In the genomic region with DNA sequence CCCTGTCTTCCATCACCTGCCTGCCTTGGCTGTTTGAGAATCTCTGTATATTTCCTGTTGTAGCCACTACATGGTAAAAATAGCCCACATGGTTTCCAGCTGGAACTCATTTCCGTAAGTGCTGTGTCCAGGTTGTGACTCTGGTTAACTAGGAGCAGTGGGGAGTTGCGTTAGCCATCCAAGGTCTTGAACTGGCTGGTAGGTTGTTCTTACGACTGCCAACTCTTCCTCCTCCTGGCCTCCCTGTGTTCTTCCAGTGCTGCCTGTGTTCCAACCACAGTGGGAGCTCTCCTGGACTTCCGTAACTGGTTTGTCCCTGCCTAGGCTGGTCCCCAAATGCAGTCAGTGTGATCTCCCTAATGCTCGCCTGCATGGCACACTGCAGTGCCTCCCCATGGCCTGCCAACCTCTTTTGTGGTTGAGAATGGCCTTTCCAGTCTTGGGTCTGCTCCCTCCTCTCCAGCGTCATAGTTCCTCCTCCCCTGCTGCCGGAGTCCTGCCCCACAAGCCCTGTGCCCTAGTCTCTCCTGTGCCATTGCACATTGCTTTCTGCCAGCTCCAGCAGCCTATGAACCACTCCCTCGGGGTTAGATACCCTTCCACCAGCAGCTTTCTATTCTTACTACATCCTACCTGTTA, we compare ENCODE assay signal across 10 mouse cellular contexts.
DNase-seq lines count a peak whose midpoint lies in the region; ATAC-seq and TF ChIP-seq lines count a peak whose summit lies in the region.
"Had no signal": no experiment of that assay in that cellular context is flagged by ENCODE, and none has a peak within 500 bp of the region (broad histone marks: within the 10 kb centered on the region; RNA-seq: fewer than 3 reads in every experiment).

No protein-coding gene starts in this region.

- no peak for ATAC-seq in midbrain, embryonic 12.5 days (ENCODE audit: low FRiP score, low read depth)
- ATAC-seq in midbrain, embryonic 15.5 days (replicated peaks): no peak
- ATAC-seq in heart, embryonic 16.5 days (replicated peaks; ENCODE audit: extremely low read depth, insufficient read depth, low FRiP score): no peak; the same call in 1 of the 2 replicates
- peak; percentile 81 for ATAC-seq in stomach, postnatal 0 days (ENCODE audit: low FRiP score, low TSS enrichment)
- ATAC-seq in intestine, embryonic 15.5 days: no peak

- no peak overlapping the region for H3K9ac ChIP-seq in midbrain, embryonic 12.5 days (replicated peaks)
- H3K9ac ChIP-seq in midbrain, embryonic 15.5 days: no peak overlapping the region
- no peak overlapping the region for H3K9ac ChIP-seq in heart, embryonic 16.5 days (ENCODE audit: low read length)
- H3K9ac ChIP-seq in stomach, postnatal 0 days (ENCODE audit: low read length): no peak overlapping the region
- no peak overlapping the region for H3K9ac ChIP-seq in intestine, embryonic 15.5 days
- H3K9ac ChIP-seq: neural tube, embryonic 12.5 days had no signal

- H3K27ac ChIP-seq in gastrocnemius, adult 2 months: peak overlapping the region; percentile 74
- H3K27ac ChIP-seq in midbrain, embryonic 12.5 days (replicated peaks): peak overlapping the region; percentile 44; the same call in 1 of the 2 replicates
- H3K27ac ChIP-seq in midbrain, embryonic 15.5 days: no peak overlapping the region
- H3K27ac ChIP-seq in heart, embryonic 16.5 days (ENCODE audit: low read length): peak overlapping the region; percentile 48; the same call in 1 of the 2 replicates
- peak overlapping the region; percentile 35 for H3K27ac ChIP-seq in stomach, postnatal 0 days (replicated peaks)
- H3K27ac ChIP-seq in intestine, embryonic 15.5 days: no peak overlapping the region
- H3K27ac ChIP-seq: neural tube, embryonic 12.5 days had no signal

- TF ChIP-seq EP300 in stomach, postnatal 0 days (optimal IDR thresholded peaks at IDR 0.05): no peak

- no peaks in the 10 kb centered on the region for H3K9me3 ChIP-seq in midbrain, embryonic 12.5 days
- no peaks in the 10 kb centered on the region for H3K9me3 ChIP-seq in midbrain, embryonic 15.5 days
- no peaks in the 10 kb centered on the region for H3K9me3 ChIP-seq in heart, embryonic 16.5 days (replicated peaks; ENCODE audit: control insufficient read depth, low read length)
- H3K9me3 ChIP-seq in stomach, postnatal 0 days (ENCODE audit: control insufficient read depth, low read length): no peaks in the 10 kb centered on the region
- no peaks in the 10 kb centered on the region for H3K9me3 ChIP-seq in intestine, embryonic 15.5 days
- H3K9me3 ChIP-seq: neural tube, embryonic 12.5 days had no signal

- intact Hi-C loops in gastrocnemius, adult 2 months (cut with DNase I): loop anchor here (2.0 to 5.0 kb wide), 4 partner anchors 150 to 382 kb away; no protein-coding TSS in a partner anchor

- peak overlapping the region; percentile 26 for H3K4me3 ChIP-seq in gastrocnemius, adult 2 months
- no peak overlapping the region for H3K4me3 ChIP-seq in midbrain, embryonic 12.5 days
- no peak overlapping the region for H3K4me3 ChIP-seq in midbrain, embryonic 15.5 days
- H3K4me3 ChIP-seq in heart, embryonic 16.5 days (ENCODE audit: low read length): no peak overlapping the region
- H3K4me3 ChIP-seq in stomach, postnatal 0 days (ENCODE audit: low read depth, low read length): no peak overlapping the region
- no peak overlapping the region for H3K4me3 ChIP-seq in intestine, embryonic 15.5 days (replicated peaks)
- H3K4me3 ChIP-seq: erythroblast, embryonic 14.5 days; neural tube, embryonic 12.5 days had no signal

- DNase-seq in gastrocnemius, adult 2 months: peak; percentile 38
- no peak for DNase-seq in gastrocnemius, postnatal 4 days (ENCODE audit: low spot score in 2 of 2)
- DNase-seq in stomach, postnatal 0 days (ENCODE audit: low spot score): no peak
- no peak for DNase-seq in layer of hippocampus, adult 11-12 months (ENCODE audit: low spot score)

- H3K36me3 ChIP-seq in midbrain, embryonic 12.5 days: no peaks in the 10 kb centered on the region
- H3K36me3 ChIP-seq in midbrain, embryonic 15.5 days (replicated peaks): no peaks in the 10 kb centered on the region
- no peaks in the 10 kb centered on the region for H3K36me3 ChIP-seq in heart, embryonic 16.5 days (ENCODE audit: control insufficient read depth, insufficient read depth)
- H3K36me3 ChIP-seq in stomach, postnatal 0 days (ENCODE audit: control insufficient read depth, insufficient read depth, low read length): no peaks in the 10 kb centered on the region
- H3K36me3 ChIP-seq in intestine, embryonic 15.5 days: no peaks in the 10 kb centered on the region
- H3K36me3 ChIP-seq: neural tube, embryonic 12.5 days had no signal

- no peak overlapping the region for H3K4me2 ChIP-seq in midbrain, embryonic 12.5 days (replicated peaks)
- H3K4me2 ChIP-seq in midbrain, embryonic 15.5 days: no peak overlapping the region
- H3K4me2 ChIP-seq in heart, embryonic 16.5 days (ENCODE audit: low read depth, low read length): no peak overlapping the region
- no peak overlapping the region for H3K4me2 ChIP-seq in stomach, postnatal 0 days (replicated peaks; ENCODE audit: low read depth)
- no peak overlapping the region for H3K4me2 ChIP-seq in intestine, embryonic 15.5 days (replicated peaks)
- H3K4me2 ChIP-seq: neural tube, embryonic 12.5 days had no signal

- H3K27me3 ChIP-seq in midbrain, embryonic 12.5 days: 0 out of 2 replicates have a peak, but pooled peaks cover 4% of the 10 kb centered on the region
- no peaks in the 10 kb centered on the region for H3K27me3 ChIP-seq in midbrain, embryonic 15.5 days (replicated peaks)
- no peaks in the 10 kb centered on the region for H3K27me3 ChIP-seq in heart, embryonic 16.5 days (ENCODE audit: control insufficient read depth, insufficient read depth, low read length)
- no peaks in the 10 kb centered on the region for H3K27me3 ChIP-seq in stomach, postnatal 0 days (ENCODE audit: control insufficient read depth, insufficient read depth, low read length)
- H3K27me3 ChIP-seq in intestine, embryonic 15.5 days (replicated peaks): no peaks in the 10 kb centered on the region
- H3K27me3 ChIP-seq: neural tube, embryonic 12.5 days had no signal

- no peak; the same call in 1 of the 2 replicates for TF ChIP-seq CTCF in gastrocnemius, adult 2 months (IDR thresholded peaks at IDR 0.05)
- peak; percentile 45 for TF ChIP-seq CTCF in stomach, postnatal 0 days (IDR thresholded peaks at IDR 0.05; ENCODE audit: low read depth)

- H3K4me1 ChIP-seq in midbrain, embryonic 12.5 days: peaks cover 30% of the 10 kb centered on the region
- peaks cover 50% of the 10 kb centered on the region for H3K4me1 ChIP-seq in midbrain, embryonic 15.5 days
- H3K4me1 ChIP-seq in heart, embryonic 16.5 days (ENCODE audit: control insufficient read depth, insufficient read depth, low read length): peaks cover 22% of the 10 kb centered on the region
- H3K4me1 ChIP-seq in stomach, postnatal 0 days (replicated peaks; ENCODE audit: control insufficient read depth, insufficient read depth): peaks cover 3% of the 10 kb centered on the region; the same call in 1 of the 2 replicates
- peaks cover 24% of the 10 kb centered on the region; the same call in 1 of the 2 replicates for H3K4me1 ChIP-seq in intestine, embryonic 15.5 days (replicated peaks)

- 74% methylated on average over 8 of the region's 8 CpGs for WGBS in midbrain, embryonic 12.5 days
- 73% methylated on average over 8 of the region's 8 CpGs for WGBS in midbrain, embryonic 15.5 days
- 56% methylated on average over 8 of the region's 8 CpGs for WGBS in heart, embryonic 16.5 days
- 57% methylated on average over 8 of the region's 8 CpGs for WGBS in stomach, postnatal 0 days
- 75% methylated on average over 8 of the region's 8 CpGs for WGBS in intestine, embryonic 15.5 days

Comparison
In these comparisons a context has a peak if more than half of its experiments do, and no peak if none do; other contexts are left out.
1. H3K27ac ChIP-seq: peak in gastrocnemius, adult 2 months (single experiment), midbrain, embryonic 12.5 days (single experiment), heart, embryonic 16.5 days (single experiment) and stomach, postnatal 0 days (single experiment); none in midbrain, embryonic 15.5 days (single experiment) and intestine, embryonic 15.5 days (single experiment).